Mouse (Mus musculus) neural tube, embryonic 12.5 days (tissue): ENCODE data around the gene Ccdc27. TPM values are rescaled to one million over a fixed set of nuclear protein-coding genes. Genes with fewer than 3 reads are reported as not detected.

ENCODE experiments used
- ATAC-seq: fragments of 200-750 bp; cut with Nextera tagmentation; 2 replicates; pipeline ENCODE4 v1.8.0; 2017; ENCODE audit warnings: low read depth, mild to moderate bottlenecking, moderate TSS enrichment, moderate library complexity; ENCODE audit not compliant: low FRiP score
- H3K27ac ChIP-seq: fragments of 300-500 bp; sonication (generic); 2 replicates; pipeline ENCODE4 v1.5.1; 2016
- H3K27me3 ChIP-seq: fragments of 300-500 bp; sonication (generic); replicated peaks from 2 replicates; pipeline ENCODE4 v1.6.1; 2016; ENCODE audit warnings: mild to moderate bottlenecking
- H3K36me3 ChIP-seq: fragments of 300-500 bp; sonication (generic); 2 replicates; pipeline ENCODE4 v1.6.1; 2016; ENCODE audit warnings: mild to moderate bottlenecking
- H3K4me1 ChIP-seq: fragments of 300-500 bp; sonication (generic); 2 replicates; pipeline ENCODE4 v1.6.1; 2016
- H3K4me2 ChIP-seq: fragments of 300-500 bp; sonication (generic); replicated peaks from 2 replicates; pipeline ENCODE4 v1.6.1; 2016; ENCODE audit warnings: mild to moderate bottlenecking
- H3K4me3 ChIP-seq: fragments of 300-500 bp; sonication (generic); 2 replicates; pipeline ENCODE4 v1.5.1; 2016
- H3K9ac ChIP-seq: fragments of 300-500 bp; sonication (generic); 2 replicates; pipeline ENCODE4 v1.6.1; 2016; ENCODE audit warnings: mild to moderate bottlenecking
- H3K9me3 ChIP-seq: fragments of 300-500 bp; sonication (generic); 2 replicates; pipeline ENCODE4 v1.6.1; 2016; ENCODE audit warnings: mild to moderate bottlenecking
- WGBS: fragments of 180-500 bp; shearing (Covaris S2); methylation state at CpG from one replicate; pipeline ENCODE4 v1.1.7; 2016; 5-methylcytosine and 5-hydroxymethylcytosine counted together
- polyA plus RNA-seq: library from polyadenylated mRNA; unstranded; fragments of >200 nt; fragmentation: Nextera tagmentation; extraction: Ambion mirVana; gene quantifications from 2 replicates; pipeline ENCODE4 v1.2.1, GENCODE M21; 2016

Gene Ccdc27
- not detected in 2 replicates for polyA plus RNA-seq

DNA sequence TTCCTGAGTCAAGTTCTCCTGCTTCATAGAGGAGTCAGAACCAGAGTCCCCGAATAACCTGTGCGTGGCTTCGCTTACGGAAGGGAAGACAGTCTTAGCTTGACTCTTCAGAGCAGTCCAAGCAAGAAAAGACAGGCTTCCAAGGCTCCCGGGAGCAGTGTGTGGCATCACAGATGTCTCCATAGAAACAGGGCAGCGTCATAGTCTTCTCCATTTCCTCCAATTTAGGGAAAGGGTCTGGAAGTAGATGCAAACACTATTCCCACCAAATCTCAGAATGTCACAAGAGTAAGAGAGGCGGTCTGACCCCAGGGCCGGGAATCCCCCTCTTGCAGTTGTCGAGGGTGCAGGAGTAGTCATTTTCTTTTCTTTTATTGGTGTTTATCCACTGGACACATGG, at the start of gene Ccdc27:
Ccdc27 (minus strand) TSS at position 101 of the 400 bp plus-strand sequence.
- ATAC-seq = no peak
- 87% methylated on average over 9 of the region's 9 CpGs for WGBS
- Histone ChIP-seq H3K9ac (no peak within 1 kb of the TSS), H3K4me3 (no peak within 1 kb of the TSS), H3K9me3 (no peaks in the 10 kb centered on the region), H3K4me2 (no peak within 1 kb of the TSS), H3K36me3 (no peaks in the 10 kb centered on the region), H3K27me3 (no peaks in the 10 kb centered on the region), H3K4me1 (no peaks in the 10 kb centered on the region), H3K27ac (no peak within 1 kb of the TSS)

DNA sequence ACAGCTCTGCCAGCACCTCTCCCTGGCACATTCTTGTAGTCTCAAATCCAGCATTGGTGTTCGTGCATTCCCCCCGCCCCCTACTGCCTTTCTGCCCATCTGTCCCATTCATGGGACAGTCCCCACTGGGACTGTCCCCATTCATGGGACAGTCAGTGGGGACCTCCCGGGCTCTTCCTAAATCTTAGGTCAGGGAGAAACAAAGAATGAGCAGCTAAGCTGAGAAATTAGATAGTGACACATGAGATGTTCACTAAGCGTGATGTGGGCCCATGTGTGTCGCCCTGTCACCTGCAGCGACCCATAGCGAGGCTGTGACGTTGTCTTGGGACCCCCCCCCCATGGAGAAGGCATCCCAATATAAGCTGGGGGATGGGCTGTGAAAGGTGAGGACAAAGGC, 48.9 kb upstream of the Ccdc27 start:
- WGBS = 71% methylated on average over 8 of the region's 8 CpGs
- no peak for ATAC-seq
- Histone ChIP-seq H3K4me1 (no peaks in the 10 kb centered on the region), H3K27ac (no peak overlapping the region), H3K9ac (no peak overlapping the region), H3K9me3 (no peaks in the 10 kb centered on the region), H3K4me3 (no peak overlapping the region), H3K4me2 (no peak overlapping the region), H3K27me3 (0 out of 2 replicates have a peak, but pooled peaks cover 4% of the 10 kb centered on the region), H3K36me3 (no peaks in the 10 kb centered on the region)

DNA sequence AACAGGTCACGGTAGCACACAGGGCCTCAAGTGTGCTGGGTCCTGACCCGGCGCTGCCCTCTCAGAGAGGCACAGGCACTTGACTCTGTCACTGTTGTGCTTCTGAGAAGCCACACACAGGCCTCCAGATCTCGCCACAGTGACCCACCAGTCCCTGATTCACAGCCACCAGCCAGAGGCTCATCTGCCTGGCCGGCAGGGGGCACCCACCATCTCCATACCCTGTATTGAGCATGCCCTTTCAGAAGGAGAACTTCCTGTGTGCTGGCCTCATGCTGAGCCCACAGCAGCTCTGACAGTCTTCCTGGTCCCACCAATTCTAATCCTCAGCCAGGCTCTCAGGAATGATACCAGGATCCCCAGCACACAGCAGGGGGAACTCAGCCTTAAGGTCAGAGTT, 46.7 kb upstream of the Ccdc27 start:
- no peak for ATAC-seq

DNA sequence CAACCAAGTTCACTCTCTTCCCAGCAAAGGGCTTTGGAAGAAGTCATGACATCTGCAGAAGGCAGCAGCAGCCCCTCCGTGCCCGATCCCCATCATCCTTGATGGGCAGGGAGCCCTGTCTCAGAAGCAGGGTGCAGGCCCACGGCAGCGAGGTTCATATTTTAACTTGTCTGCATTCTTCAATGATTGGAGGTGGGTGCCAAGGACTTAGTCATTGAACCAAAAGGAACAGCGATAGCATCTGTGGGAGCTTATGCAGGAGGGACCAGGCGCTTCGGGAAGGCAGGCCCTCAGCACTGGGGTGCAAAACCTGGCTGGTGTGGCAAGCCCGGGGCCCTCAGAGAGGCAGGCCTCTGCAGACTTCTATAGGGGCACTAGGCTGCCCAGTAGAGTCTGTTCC, 44.0 kb upstream of the Ccdc27 start:
- Histone ChIP-seq H3K27ac (no peak overlapping the region), H3K36me3 (no peaks in the 10 kb centered on the region), H3K27me3 (peaks cover 15% of the 10 kb centered on the region), H3K9ac (no peak overlapping the region), H3K4me2 (no peak overlapping the region), H3K4me3 (no peak overlapping the region), H3K4me1 (no peaks in the 10 kb centered on the region), H3K9me3 (no peaks in the 10 kb centered on the region)
- WGBS = 89% methylated on average over 8 of the region's 8 CpGs
- ATAC-seq = no peak

More for the DNA sequence above, 46.7 kb upstream of the Ccdc27 start:
- Histone ChIP-seq H3K4me2 (no peak overlapping the region), H3K9ac (no peak overlapping the region), H3K4me1 (no peaks in the 10 kb centered on the region), H3K9me3 (no peaks in the 10 kb centered on the region), H3K27me3 (no peaks in the 10 kb centered on the region), H3K27ac (no peak overlapping the region), H3K4me3 (no peak overlapping the region), H3K36me3 (no peaks in the 10 kb centered on the region)
- WGBS = 57% methylated on average over 5 of the region's 5 CpGs

DNA sequence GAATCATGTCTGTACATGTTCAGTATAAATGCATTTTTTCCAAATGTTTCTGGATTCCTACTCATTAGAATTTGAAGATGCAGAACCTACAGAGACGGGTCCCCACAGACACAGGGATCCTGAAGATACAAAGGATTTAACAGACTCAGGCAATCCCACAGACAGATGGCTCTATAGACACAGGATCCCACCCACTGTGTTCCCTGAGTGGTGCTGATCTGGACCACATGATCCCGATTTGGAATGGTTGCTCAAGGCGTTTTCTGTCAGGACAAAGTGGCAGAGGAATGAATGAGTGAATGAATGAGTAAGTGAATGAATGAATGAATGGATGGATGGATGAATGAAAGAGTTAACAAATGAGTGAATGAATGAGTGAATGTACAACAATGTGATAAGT, 43.4 kb upstream of the Ccdc27 start:
- no peaks in the 10 kb centered on the region for H3K4me1 ChIP-seq
- peaks cover 21% of the 10 kb centered on the region for H3K27me3 ChIP-seq
- no peak overlapping the region for H3K4me2 ChIP-seq
- 63% methylated on average over 3 of the region's 3 CpGs for WGBS
- ATAC-seq = no peak
- H3K9ac ChIP-seq = no peak overlapping the region
- no peaks in the 10 kb centered on the region for H3K36me3 ChIP-seq
- H3K27ac ChIP-seq = no peak overlapping the region
- H3K4me3 ChIP-seq = no peak overlapping the region
- H3K9me3 ChIP-seq = no peaks in the 10 kb centered on the region

DNA sequence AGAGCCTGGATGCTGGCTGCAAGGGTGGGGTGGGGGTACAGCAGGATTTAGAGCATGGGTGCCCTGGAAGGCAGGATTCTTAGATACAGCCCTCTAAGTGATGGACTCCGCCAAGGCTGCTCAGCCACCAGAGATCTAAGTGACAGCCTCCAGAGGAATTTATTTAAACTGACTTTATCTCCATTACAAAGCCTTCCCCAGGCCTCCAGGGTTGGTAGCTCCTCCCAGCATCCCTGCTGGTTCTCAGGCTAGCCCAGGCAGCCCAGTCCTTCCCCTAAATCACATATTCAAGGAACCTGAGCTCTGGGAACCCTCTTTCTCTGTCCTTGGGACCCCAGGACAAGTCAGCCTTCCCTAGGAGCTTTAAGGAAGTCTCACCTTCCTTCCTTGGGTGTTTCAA, 39.5 kb upstream of the Ccdc27 start:
- no peak for ATAC-seq
- Histone ChIP-seq H3K36me3 (no peaks in the 10 kb centered on the region), H3K27me3 (peaks cover 45% of the 10 kb centered on the region), H3K4me3 (peak overlapping the region; percentile 5; the same call in 1 of the 2 replicates), H3K9me3 (no peaks in the 10 kb centered on the region), H3K4me2 (no peak overlapping the region), H3K9ac (no peak overlapping the region), H3K27ac (no peak overlapping the region), H3K4me1 (no peaks in the 10 kb centered on the region)
- WGBS = 14% methylated on average over 1 of the region's 1 CpGs

DNA sequence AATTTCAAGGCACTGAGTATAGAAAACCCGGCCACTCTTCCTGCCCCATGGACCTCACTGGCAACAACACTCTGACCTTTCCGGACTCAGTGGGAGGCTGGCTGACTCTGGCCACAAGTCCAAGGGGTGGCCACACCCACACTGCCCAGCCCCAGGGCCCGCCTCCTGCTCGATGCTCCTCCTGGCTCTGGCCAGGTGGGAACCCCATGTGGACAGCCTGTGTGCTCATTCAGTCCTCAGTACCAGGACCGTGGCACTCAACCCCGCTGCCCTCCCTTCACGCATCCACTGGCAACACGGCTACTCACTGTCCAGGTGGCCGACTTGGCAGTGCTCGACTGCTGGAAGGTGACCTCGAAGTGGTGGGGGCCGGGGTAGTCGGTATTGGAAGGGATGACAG, 38.5 kb upstream of the Ccdc27 start:
- no peak overlapping the region for H3K4me3 ChIP-seq
- H3K27me3 ChIP-seq = peaks cover 45% of the 10 kb centered on the region
- no peaks in the 10 kb centered on the region for H3K4me1 ChIP-seq
- H3K9me3 ChIP-seq = no peaks in the 10 kb centered on the region
- H3K36me3 ChIP-seq = no peaks in the 10 kb centered on the region
- ATAC-seq = no peak
- H3K4me2 ChIP-seq = no peak overlapping the region
- no peak overlapping the region for H3K9ac ChIP-seq
- 4% methylated on average over 13 of the region's 13 CpGs for WGBS
- H3K27ac ChIP-seq = no peak overlapping the region

DNA sequence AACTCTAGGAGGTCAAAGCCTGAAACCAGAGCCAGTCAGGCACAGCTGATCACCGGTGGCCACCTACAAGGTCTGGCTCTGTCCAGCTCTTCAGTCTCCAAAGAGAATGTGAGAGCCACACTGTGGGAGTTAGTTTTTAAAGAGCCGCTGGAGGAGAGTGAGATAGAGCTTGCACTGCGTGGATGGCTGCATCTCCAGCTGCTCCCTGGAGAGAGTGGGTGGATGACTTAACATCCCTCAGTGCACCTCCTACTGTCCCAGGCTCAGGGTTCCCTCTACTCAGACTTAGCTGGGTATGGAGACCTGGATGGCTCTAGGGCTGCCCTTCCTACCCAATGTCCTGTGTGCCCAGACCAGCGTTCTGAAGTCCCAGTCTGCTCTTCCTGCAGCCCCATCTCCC, 37.7 kb upstream of the Ccdc27 start:
- no peaks in the 10 kb centered on the region for H3K9me3 ChIP-seq
- WGBS = 67% methylated on average over 4 of the region's 4 CpGs
- H3K4me1 ChIP-seq = no peaks in the 10 kb centered on the region
- ATAC-seq = no peak
- no peak overlapping the region for H3K4me2 ChIP-seq
- no peaks in the 10 kb centered on the region for H3K36me3 ChIP-seq
- H3K27ac ChIP-seq = no peak overlapping the region
- H3K27me3 ChIP-seq = peaks cover 45% of the 10 kb centered on the region
- H3K4me3 ChIP-seq = no peak overlapping the region
- no peak overlapping the region for H3K9ac ChIP-seq

DNA sequence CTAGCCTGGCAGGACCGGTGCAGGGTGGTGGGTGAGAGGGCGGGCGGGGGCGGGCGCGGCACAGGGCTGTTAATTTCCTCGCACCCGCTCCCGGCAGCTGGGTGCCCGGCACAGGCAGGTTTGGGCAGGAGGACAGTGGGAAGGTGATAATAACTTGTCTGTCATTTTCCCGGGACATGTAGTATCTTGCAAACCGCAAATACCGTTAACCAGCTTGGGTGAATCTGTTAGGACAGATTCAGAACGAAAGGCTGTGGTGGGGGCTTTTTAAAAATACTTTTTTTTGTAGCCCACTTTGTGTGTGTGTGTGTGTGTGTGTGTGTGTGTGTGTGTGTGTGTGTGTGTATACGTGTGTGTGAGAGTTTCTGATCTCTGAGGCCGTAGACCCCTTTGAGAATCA, 29.5 kb upstream of the Ccdc27 start:
- Histone ChIP-seq H3K9me3 (no peaks in the 10 kb centered on the region), H3K4me1 (peaks cover 3% of the 10 kb centered on the region; the same call in 1 of the 2 replicates), H3K4me3 (peak overlapping the region; percentile 11; the same call in 1 of the 2 replicates), H3K9ac (no peak overlapping the region), H3K4me2 (peak overlapping the region; percentile 45), H3K27me3 (peaks cover 40% of the 10 kb centered on the region), H3K27ac (no peak overlapping the region), H3K36me3 (no peaks in the 10 kb centered on the region)
- 26% methylated on average over 14 of the region's 16 CpGs for WGBS
- ATAC-seq = no peak

DNA sequence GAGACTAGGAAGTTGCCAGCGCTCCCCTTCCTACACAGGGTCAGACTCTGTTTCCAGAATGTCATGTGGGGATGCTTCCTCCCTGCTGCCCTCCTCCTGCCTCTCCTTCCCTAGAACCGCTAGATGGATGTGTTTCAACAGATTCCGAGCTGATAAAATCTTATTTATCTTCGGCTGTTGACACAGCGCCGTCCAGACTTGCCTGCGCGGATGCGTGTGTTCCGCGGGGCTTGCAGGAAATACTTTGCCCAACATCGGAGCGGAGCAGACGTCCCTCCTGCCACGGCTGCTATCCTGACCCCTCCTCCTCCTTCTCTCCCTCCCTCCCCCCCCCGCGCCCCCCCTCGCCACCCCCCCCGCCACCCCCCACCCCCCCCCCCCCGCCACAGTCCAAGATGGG, 29.0 kb upstream of the Ccdc27 start:
- WGBS = 1% methylated on average over 15 of the region's 20 CpGs
- peak overlapping the region; percentile 45 for H3K4me2 ChIP-seq
- H3K4me1 ChIP-seq = peaks cover 3% of the 10 kb centered on the region; the same call in 1 of the 2 replicates
- peak overlapping the region; percentile 11; the same call in 1 of the 2 replicates for H3K4me3 ChIP-seq
- H3K9me3 ChIP-seq = no peaks in the 10 kb centered on the region
- peaks cover 41% of the 10 kb centered on the region for H3K27me3 ChIP-seq
- ATAC-seq = no peak
- H3K36me3 ChIP-seq = no peaks in the 10 kb centered on the region
- no peak overlapping the region for H3K9ac ChIP-seq
- H3K27ac ChIP-seq = no peak overlapping the region

DNA sequence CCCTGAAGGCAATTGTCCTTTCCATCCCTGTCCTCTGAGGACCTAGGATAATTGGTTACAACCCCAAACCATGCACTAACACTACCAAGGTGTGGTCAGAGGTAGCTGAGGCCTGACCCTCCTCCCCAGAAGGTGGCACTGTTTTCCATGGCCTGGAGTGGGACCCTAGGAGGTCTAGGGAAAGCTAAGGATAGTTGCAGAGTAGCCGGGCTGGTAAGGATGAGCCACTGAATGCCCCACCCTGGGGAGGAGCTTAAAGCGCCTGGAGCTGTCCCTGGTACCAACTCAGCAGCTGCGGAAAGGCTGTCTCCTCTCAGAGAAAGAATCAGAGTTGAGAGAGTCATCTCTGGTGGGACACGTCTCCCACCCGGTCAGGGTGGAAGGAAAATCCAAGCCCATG, 28.4 kb upstream of the Ccdc27 start:
- H3K9me3 ChIP-seq = no peaks in the 10 kb centered on the region
- WGBS = 0% methylated on average over 5 of the region's 5 CpGs

DNA sequence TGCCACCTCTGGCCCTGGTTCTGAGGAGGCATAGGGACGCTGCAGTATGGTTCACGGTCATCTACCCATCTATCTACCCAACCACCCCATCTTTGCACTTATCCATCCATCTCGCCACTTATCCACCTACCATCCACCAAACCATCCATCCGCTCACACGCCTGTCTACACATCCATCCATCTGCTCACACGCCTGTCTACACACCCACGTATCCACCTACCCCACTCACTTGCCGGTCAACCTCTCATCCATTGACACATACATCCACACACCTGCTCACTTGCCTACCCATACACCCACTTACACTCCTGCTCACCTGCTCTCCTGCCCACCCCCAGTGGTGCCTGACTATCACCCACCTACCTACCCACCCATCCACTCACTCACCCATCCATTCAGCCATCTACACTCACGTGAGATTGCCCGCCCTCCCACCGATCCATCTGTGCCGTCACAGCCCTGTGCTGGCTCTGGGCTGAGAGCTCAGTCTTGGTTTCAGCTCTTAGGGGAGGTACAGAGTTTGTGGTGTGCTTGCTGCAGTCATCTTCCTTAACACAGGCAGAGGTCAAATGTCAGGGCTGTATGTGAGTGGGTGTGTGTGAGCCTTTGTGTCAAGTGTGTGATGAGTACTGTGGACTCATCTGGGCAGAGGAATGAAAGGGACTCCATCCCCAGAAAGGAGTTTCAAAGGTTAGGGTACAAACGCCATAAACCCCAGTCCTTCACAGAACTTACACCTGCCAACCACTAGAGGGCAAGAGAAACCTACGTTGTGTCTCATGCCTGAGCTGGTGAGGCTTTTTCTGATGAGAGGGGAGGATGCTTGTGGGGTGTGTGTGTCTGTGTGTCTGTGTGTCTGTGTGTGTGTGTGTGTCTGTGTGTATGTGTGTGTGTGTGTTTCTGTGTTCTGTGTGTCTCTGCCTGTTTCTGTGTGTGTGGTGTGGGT, 22.6 kb upstream of the Ccdc27 start:
- Histone ChIP-seq H3K27me3 (peaks cover 23% of the 10 kb centered on the region; the same call in 1 of the 2 replicates), H3K27ac (no peak overlapping the region), H3K9ac (no peak overlapping the region), H3K9me3 (no peaks in the 10 kb centered on the region), H3K4me1 (no peaks in the 10 kb centered on the region), H3K4me3 (no peak overlapping the region), H3K36me3 (no peaks in the 10 kb centered on the region), H3K4me2 (no peak overlapping the region)
- peak; percentile 37; the same call in 1 of the 2 replicates for ATAC-seq
- 67% methylated on average over 14 of the region's 14 CpGs for WGBS

More for the DNA sequence above, 28.4 kb upstream of the Ccdc27 start:
- peaks cover 44% of the 10 kb centered on the region for H3K27me3 ChIP-seq
- H3K4me2 ChIP-seq = peak overlapping the region; percentile 45; the same call in 1 of the 2 replicates
- no peaks in the 10 kb centered on the region for H3K36me3 ChIP-seq
- ATAC-seq = no peak
- peaks cover 3% of the 10 kb centered on the region; the same call in 1 of the 2 replicates for H3K4me1 ChIP-seq
- no peak overlapping the region for H3K9ac ChIP-seq
- no peak overlapping the region for H3K4me3 ChIP-seq
- no peak overlapping the region for H3K27ac ChIP-seq
